Mouse (Mus musculus) spleen, adult 12 weeks (tissue): ENCODE results near the gene Apoa2.

Source experiments
- DNase-seq: peaks from one replicate; pipeline ENCODE4 v3.0.0; 2022; ENCODE audit warnings: low spot score

The Apoa2 gene

GRCm38 (mm10) chr1:171205704-171206493, 19.0 kb upstream of the Apoa2 start:
- no peak for DNase-seq

DNA sequence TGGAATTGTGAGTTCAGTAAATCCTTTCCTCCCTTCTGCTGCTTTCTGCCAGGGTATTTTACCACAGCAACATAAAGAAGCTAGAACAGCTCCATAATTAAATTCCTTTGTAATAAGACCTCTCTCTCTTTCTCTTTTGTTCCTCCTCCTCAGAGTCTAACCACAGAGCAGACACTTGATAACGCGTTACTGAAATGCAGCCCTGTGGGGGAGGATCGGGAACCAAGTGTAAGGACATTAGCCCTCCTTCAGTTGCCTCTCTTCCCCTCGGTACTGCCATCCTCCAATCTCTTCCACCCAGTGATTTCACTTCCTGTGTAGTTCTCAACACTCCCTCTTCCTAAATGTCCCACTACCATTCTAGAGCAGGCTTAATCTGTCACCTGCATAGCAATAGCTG, 15.4 kb upstream of the Apoa2 start:
- no peak for DNase-seq

DNA sequence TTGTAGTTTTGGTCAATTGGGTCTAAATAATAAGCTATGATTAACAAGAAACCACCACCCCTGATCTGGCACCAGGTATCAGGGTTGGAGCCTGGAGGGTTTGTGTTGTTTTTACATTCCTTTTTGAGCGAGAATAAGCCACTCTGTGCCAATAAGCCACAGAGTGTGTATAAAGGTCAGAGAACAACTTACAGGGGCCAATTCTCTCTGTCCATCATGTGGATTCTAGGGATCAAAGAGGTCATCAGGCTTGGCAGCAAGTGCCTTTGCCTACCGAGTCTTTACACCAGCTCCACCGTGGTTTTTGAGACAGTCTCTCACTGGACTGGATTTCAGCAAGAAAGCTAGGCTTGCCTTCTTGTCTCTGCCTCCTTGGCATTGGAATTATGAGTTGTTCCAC, 12.0 kb upstream of the Apoa2 start:
- DNase-seq = no peak

DNA sequence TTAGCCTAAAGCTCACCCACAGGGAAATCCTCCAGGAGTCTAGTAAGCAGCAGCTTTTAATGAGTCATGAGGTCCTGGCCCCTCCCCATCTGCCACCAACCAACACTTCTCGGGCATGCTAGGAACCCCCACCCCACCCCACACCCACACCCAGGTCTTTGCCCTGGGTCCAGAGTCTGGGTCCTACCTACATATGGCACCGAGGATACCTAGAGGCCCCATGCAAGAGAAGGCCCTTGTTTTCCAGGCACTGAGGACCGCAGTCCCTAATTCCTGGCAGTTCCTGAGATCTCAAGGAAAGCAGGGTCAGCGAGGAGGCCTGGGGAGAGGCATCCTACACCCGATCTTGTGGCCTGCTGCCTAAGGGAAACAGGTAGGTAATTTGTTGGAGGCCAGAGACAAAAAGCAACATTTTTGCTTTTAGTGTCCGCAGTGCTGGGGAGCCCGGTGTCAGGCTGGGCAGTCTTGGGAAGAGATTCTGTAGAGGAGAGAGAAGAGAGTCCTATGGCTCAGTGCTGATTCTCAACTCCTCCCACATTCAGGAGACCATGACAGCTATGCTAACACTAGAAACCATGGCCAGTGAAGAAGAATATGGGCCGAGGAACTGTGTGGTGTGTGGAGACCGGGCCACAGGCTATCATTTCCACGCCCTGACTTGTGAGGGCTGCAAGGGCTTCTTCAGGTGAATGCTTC, 10.9 kb upstream of the Apoa2 start, which contains the start of gene Nr1i3:
Gene Nr1i3, plus strand, starts transcription at position 170 of the 696 bp plus-strand sequence.
- DNase-seq = no peak

- no peak for DNase-seq
These were observed 8.5 kb upstream of the Apoa2 start for GRCm38 (mm10) chr1:171216241-171216955.

GRCm38 (mm10) chr1:171220871-171221270, 4.0 kb upstream of the Apoa2 start:
- DNase-seq = peak; percentile 63

DNA sequence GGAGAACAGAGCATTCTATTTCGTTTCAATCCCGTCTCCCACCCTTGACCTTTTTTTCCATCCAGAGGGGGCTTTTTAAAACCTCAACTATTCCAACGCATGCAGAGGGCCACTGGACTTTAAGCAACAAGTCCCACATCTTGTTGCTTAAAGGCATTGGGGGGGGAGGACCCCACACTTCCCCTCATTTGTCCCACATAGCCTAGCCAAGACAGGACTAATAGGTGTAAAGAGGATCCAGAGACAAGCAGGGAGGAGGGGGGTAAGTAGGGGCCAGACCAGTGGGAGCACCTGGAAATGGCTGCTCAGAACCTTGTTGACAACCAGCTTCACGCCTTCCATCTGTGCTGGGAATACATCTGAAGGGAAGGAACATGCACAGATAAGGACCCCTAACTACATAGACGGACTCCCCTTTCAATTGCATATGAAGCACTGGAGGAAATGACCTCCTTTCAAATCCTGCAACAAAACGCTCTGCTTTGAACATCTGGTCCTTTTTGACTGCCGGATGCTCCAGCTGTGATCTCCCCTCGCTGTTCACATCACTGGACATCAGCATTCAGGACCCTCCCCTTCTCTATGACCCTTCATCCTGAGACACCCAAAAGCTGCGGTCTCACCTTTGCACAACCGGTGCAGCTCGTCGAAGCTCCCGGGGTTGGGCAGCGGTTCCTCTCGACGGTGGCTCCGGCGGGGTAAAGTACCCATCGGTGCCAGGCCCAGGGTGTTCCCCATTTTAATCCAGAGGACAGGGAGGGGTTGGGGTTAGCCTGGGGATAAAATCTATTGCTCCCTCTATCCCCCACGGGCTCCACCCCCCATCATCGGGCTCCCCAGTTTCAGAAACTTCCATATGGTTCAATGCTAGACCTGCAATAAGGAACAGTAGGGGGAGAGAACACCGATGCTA, 3.3 kb upstream of the Apoa2 start:
- no peak for DNase-seq

DNA sequence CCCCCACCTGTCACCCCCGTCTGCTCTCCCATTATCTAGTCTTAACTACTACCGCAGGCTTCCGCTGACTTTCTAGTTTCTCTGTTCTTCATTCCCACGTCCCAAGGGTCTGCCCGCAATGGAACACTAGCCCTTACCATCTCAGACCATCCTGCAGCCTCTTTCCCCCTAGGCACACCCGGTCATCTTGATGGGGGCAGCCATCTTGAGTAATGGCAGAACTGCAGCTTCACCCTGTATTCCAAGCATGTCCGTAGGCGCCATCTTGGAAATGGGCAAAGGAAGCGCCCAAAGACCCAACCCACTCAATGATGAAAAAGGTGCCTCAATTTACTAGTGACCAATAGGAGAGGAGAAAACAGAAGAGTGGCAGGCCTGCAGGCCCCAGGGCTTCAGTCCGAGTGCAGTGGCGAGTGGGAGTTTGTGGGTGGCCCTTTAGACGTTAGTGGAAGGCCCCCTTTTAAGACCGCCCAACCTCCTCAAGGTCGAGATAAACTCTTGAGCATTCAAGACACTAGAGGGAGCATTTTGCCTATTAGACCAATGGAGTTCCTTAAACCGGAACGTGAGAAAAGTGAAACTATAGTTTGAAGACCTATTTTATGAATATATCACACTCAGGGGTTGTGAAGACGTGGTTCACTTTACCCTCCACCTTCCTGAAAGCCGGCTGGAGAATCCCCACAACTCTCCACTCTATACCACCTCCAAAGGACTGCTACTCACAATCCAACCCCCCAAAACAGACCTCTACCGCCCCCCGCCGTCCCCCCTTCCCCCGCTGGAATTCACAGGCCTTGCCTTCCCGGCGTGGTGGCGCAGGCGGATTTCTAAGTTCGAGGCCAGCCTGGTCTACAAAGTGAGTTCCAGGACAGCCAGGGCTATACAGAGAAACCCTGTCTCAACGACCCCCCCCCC, 2.4 kb upstream of the Apoa2 start, which contains the start of gene Tomm40l:
Gene Tomm40l, minus strand, starts transcription at position 277 of the 918 bp plus-strand sequence.
- peak; percentile 83 for DNase-seq

DNA sequence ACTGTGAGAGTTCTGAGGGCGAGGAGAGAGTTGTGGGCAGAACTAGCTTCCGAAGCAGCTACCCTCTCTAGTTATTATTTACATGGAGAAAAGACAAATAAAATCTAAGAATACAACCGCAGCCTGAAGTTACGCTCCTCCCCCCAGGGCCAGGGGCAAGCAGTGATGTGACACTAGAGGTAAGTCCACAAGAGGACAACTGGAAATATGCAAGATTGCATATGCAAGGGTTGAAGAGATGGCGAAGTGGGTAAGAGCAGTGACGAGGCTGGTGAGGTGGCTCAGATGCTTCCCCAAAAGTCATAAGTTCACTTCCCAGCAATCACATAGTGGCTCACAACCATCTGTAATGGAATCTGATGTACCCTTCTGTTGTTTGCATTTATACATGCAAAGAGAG, 1.7 kb upstream of the Apoa2 start:
- DNase-seq = no peak

- no peak for DNase-seq
These were observed 1.1 kb upstream of the Apoa2 start for GRCm38 (mm10) chr1:171223796-171224195.

GRCm38 (mm10) chr1:171226780-171227179, 1.9 kb downstream of the Apoa2 start:
- DNase-seq = no peak

DNA sequence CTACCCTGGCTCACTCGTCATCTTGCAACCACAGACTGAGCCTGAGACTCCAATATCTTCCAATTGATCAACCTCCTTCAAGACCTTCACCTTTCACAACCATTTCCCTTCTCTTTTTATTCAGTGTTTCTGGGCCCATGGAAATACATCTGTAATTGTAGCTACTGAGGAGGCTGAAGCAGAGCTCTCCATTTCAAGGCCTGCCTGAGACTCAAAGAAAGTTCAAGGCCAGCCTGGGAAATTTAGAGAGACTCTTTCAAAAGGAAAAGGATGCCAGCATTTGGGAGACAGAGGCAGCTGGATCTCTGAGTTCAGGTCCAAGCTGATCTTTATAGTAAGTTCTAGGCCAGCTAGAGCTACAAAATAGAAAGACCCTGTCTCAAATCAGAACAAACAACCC, 3.0 kb downstream of the Apoa2 start:
- DNase-seq = no peak

DNA sequence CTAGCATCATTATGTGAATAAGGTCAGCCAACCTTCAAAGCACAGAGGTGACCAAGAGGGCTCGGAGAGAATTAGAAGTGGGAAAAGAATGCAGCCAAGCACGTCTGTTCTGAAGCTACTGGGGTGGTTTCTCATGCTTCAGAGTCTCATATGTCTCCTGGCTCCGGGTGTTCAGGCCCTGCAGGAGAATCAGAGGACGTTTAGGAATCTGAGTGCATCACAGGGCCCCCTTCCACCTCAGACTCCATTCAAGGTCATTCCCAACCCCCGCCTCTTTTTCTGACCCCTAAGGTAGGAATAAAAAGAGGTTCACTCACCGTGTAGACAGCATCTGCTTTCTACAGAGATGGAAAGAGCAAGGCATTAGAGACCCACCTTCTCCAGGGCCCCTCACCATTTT, 4.9 kb downstream of the Apoa2 start:
- no peak for DNase-seq

DNA sequence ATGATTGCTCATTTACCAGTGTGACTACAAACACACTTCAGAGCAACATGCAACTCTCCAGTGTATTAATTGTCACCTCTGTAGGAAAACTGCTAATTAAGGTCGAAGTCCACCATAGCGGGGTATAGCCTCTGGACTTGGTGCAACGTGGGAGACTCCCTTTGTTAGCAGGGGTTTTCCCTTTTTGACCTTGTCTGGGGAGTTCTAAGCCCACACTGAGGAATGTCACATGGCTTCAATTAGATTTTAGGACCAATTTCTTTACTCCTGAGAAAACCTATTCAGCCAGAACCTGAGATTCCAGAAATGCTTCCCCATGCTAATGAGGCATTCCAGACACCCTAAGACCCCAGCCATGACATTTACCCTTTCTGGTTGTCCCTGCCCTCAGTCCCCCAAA, 5.4 kb downstream of the Apoa2 start:
- no peak for DNase-seq

DNA sequence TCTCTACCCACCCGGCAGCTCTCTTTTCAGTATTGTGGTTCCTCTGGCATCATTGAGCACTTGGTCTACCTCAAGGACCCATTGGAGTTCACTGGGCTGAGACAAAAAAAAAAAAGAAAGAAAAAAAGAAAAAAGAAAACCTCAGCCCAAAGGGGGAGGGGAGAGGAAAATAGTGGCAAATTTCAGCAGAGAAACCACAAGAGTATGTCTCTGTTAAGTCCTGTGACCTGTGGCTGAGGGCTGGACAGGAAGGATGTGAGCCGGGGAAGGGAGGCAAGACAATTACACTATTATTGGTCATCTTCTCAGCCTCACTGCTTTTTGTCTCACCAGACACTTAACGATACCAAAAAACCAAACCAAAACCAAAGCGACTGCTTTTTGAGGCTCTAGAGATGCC, 7.0 kb downstream of the Apoa2 start:
- no peak for DNase-seq

GRCm38 (mm10) chr1:171232348-171232747, 7.5 kb downstream of the Apoa2 start:
- no peak for DNase-seq

DNA sequence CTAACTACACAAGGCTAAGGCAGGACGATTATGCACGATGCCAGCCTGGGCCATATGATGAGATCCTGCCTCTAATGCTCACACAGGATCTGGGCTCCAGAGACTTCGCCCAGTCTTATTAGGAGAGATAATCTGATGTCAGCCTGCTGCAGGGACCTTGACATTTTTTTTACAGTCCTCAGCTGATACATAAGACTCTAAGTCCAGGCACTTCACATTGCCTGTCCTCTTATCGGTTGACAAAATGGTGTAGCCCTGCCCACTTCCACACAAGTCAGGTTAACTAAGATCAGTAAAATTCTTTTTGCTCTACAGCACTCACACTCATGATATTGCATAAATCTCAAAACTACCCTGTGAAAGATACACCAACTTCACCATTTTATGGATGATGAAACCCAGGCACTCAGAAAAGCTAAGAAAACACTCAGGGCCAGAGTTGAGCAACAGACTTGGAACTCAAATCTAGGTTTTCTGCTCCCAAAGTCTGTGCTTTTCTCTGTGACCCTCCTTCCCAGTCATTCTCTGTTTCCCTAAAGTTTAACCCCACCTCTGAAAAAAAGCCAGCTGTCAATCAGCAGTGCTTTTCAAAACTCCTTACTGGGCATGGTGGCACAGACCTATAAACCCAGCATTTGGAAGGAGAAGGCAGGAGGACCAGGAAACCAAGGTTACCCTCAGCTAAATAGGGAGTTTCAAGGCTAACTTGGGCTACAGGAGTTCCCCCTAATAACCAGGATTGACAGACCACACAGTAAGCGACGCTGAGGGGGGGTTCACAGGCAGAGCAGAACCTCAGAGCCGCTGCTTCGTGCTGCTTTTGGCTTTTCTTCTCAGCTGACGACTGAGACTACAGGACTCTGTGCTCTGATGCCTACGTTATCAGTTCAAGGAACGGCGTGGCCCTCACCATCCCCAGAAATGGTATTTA, 8.2 kb downstream of the Apoa2 start:
- DNase-seq = no peak

GRCm38 (mm10) chr1:171234126-171234525, 9.3 kb downstream of the Apoa2 start, which contains the start of gene Fcer1g:
Fcer1g (minus strand) TSS chr1:171234365.
- DNase-seq = no peak

GRCm38 (mm10) chr1:171234538-171234937, 9.7 kb downstream of the Apoa2 start:
- no peak for DNase-seq
